Mouse (Mus musculus): Measurements from ENCODE around the gene Mapkap1.
"Not testable (repeated sequence)": the region's sequence is repeated elsewhere in the genome, so short reads cannot be mapped to it uniquely, and the experiment has no call there.

Gene Mapkap1

GRCm38 (mm10) chr2:34431701-34432372 is 25.3 kb downstream of the Mapkap1 start:
- no peak for DNase-seq (ENCODE audit: low read depth, low spot score)

DNA sequence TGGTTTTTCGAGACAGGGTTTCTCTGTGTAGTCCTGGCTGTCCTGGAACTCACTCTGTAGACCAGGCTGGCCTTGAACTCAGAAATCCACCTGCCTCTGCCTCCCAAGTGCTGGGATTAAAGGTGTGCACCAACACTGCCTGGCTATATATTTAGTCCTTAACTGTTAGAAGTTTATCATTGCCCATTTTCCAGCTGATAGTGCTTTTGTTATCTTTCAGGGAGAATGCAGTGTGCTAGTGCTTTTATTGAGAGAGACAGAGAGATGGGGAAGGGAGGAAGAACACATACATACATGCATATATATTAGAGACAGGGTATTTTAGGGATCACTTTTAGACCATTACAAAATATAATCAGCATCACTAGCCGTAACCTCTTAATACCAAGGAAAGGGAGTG is 26.3 kb downstream of the Mapkap1 start:
- DNase-seq (ENCODE audit: low read depth, low spot score): not testable (repeated sequence)

DNA sequence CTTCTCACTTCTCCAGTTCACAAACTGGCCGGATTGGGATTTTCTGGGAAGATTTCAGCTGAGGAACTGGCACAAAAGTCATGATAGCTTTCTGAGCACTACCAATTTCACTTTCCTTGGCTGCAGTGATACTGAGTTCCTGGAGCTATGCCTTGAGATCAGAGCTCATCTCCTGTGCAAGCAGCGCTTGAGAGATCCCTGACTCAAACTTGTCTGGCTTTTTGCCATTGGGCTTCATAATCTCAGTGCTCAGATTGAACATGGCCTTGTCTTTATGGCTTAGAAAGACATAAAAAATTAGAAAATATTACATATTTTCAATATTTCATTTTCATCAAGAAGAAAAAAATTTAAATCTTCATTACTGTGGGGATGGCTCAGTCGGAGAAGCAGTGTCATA is 29.8 kb downstream of the Mapkap1 start:
- no peak for DNase-seq (ENCODE audit: low read depth, low spot score)

GRCm38 (mm10) chr2:34448756-34449155 is 42.2 kb downstream of the Mapkap1 start:
- no peak for DNase-seq (ENCODE audit: low read depth, low spot score)

DNA sequence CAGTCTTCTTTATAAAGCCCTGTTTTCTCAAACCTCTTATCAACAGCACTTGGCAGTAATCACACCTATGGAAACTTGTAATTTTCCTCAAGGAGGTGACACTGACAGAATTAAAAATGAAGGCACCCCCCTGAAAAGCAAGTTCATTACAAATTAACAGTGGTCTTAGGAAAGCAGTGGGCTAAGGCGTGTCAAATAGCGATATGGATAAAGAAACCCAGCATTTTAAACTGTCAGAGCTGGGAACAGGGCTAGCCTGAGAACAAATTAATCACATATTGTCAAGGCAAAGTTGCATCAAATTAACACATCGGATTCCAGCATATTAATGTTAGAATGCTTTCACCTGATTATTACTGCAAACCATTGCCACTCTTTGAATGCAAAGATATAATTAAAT is 55.9 kb downstream of the Mapkap1 start:
- peak; percentile 59 for DNase-seq (ENCODE audit: low read depth, low spot score)

- DNase-seq (ENCODE audit: low read depth, low spot score): no peak
These were observed 62.1 kb downstream of the Mapkap1 start for GRCm38 (mm10) chr2:34468559-34469141.

- no peak for DNase-seq (ENCODE audit: low read depth, low spot score)
These were observed 62.8 kb downstream of the Mapkap1 start for GRCm38 (mm10) chr2:34469324-34469723.

DNA sequence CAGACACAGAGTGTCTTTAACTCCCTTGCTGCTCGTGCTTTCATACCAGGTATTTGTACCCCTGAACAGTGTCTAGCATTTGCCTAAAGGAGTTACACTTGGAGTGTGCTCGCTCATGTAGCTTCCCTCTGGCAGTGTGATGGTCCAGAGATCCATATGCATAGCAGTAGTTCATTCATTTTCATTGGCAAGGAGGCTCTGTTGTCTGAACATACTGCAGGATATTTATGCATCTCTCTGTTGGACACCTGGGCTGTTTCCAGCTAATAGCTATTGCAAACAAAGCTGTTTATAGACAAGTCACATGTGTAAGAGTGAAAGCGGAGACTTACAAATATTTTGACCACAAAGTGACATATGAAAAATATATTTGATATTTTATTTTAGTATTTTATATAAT is 67.2 kb downstream of the Mapkap1 start:
- no peak for DNase-seq (ENCODE audit: low read depth, low spot score)

DNA sequence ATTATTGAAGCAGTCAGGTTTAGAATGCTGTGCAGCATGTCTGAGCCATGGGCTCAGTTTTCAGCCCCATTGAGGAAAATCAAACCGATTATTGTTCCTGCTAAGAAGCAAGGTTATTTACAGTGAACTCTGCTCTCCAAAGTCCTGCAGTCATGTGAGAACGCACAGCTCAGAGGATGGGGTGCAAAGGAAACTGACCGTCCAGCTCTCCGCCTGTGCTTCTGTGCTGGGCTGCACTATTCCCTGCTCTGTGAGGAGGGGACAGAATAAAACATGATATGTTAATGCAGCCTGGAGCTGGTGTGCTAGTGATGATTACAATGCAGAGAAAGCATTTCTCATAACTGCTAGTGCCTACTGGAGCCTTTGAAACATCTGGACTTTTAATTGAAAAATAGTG is 74.8 kb downstream of the Mapkap1 start:
- DNase-seq (ENCODE audit: low read depth, low spot score): no peak

GRCm38 (mm10) chr2:34482102-34482501 is 75.5 kb downstream of the Mapkap1 start:
- no peak for DNase-seq (ENCODE audit: low read depth, low spot score)

DNA sequence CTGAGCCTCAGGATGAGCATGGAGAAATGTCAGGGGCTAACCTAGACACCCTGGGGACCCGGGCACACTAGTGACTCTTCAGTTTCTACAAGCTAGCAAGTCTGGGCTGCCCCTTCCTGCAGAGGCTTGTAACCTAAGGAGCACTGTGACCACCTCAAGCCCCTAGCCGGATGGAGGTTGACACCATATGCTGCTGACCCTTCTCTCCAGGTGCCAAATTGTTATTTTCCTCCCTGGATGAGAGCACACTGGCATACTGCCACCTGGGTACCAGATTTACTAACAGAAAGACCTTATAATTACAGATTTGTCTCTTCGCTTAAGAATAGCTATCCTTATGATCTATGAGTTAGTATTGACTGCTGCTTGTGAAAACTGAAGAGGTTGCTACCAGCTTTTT is 76.0 kb downstream of the Mapkap1 start:
- no peak for DNase-seq (ENCODE audit: low read depth, low spot score)

- DNase-seq (ENCODE audit: low read depth, low spot score): no peak
These were observed 80.7 kb downstream of the Mapkap1 start for GRCm38 (mm10) chr2:34487281-34487680.

GRCm38 (mm10) chr2:34503975-34504730 is 97.6 kb downstream of the Mapkap1 start:
- no peak for DNase-seq (ENCODE audit: low read depth, low spot score)

DNA sequence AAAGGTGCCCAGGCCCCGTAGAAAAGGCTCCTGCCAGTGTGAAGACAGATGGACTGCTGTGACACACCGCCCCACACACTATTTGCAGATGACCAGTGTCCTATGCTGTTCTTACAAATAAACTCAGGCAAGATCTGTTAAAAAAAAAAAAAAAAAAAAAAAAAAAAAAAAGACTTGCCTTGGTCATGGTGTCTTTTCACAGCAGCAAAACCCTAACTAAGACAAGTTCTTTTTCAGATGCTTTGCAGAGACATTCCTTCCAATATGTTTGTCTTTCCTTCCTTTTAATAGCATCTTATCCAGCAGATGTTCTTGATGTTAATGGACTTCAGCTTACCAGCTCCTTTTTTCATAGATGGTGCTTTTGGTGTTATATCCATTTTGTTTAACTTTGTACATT is 99.6 kb downstream of the Mapkap1 start:
- not testable (repeated sequence) for DNase-seq (ENCODE audit: low read depth, low spot score)

GRCm38 (mm10) chr2:34509856-34510255 is 103.3 kb downstream of the Mapkap1 start:
- DNase-seq (ENCODE audit: low read depth, low spot score): no peak

GRCm38 (mm10) chr2:34515263-34515662 is 108.7 kb downstream of the Mapkap1 start:
- no peak for DNase-seq (ENCODE audit: low read depth, low spot score)

GRCm38 (mm10) chr2:34518083-34518482 is 111.5 kb downstream of the Mapkap1 start:
- DNase-seq (ENCODE audit: low read depth, low spot score): no peak

GRCm38 (mm10) chr2:34518526-34518925 is 112.0 kb downstream of the Mapkap1 start:
- DNase-seq (ENCODE audit: low read depth, low spot score): no peak

GRCm38 (mm10) chr2:34519525-34519924 is 113.0 kb downstream of the Mapkap1 start:
- no peak for DNase-seq (ENCODE audit: low read depth, low spot score)

DNA sequence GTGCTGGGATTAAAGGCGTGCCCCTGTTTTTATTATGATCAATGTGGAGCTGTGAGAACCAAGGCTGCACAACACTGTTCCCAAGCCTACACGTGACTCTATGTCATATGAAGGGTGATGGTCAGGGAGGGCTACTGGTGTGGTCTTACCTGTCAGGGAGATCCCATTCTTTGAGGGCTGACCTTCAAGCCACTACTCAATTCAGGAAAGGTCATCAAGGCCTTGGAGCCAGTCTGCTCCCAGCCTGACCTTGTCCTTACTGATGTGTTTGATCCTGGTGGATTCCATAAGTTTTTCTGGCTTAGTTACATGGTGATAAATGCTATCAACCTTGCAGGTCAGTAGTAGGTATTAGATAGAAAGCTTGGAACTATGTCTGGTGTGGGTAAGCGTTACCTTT is 114.8 kb downstream of the Mapkap1 start:
- no peak for DNase-seq (ENCODE audit: low read depth, low spot score)

- DNase-seq (ENCODE audit: low read depth, low spot score): no peak
These were observed 120.2 kb downstream of the Mapkap1 start for GRCm38 (mm10) chr2:34526527-34527371.

DNA sequence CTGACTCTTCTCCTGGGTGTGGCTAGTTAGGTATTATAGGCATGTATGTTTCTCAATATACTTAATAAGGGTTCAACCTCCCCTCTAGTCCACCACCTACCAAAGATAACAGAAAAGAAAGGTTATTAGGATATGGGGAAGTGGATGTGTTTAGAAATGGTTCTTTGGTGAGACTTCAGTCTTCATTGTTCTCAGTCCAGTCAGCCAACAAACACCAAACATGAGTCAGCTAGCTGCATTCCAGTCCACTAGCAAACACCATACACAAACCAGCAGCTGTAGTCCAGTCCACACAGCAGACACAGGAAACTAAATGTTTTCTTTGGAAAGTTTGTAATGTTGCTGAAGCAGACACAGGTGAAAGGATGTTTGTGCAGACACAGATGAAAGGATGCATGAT is 121.9 kb downstream of the Mapkap1 start:
- no peak for DNase-seq (ENCODE audit: low read depth, low spot score)
